Mouse (Mus musculus) MEL (cell line): ENCODE measurements at regions not wholly inside any gene's neighbourhood (a gene's known extent, or its start where the extent isn't known, plus 50 kb on each side); places are given as distances from the start of the nearest gene placed in this dataset.
"Not testable (repeated sequence)": the region's sequence is repeated elsewhere in the genome, so short reads cannot be mapped to it uniquely, and the experiment has no call there.

Experiments used
- DNase-seq: peaks from one replicate; pipeline ENCODE4 v3.0.0; 2011; ENCODE audit warnings: low read depth, low spot score
- H3K27ac ChIP-seq: 2 replicates; pipeline ENCODE4 v1.5.1; 2012; ENCODE audit warnings: low read depth, mild to moderate bottlenecking, control low read depth, low read length, moderate library complexity; ENCODE audit not compliant: control insufficient read depth
- H3K27me3 ChIP-seq, 2 experiments: fragments of 150-350 bp in 1 of 2; sonication (generic) in 1 of 2; 2 replicates each; pipeline ENCODE4 v1.6.1; 2012; ENCODE audit warnings: low read length in 2 of 2, mild to moderate bottlenecking in 2 of 2, improper control_type of control experiment in 1 of 2, moderate library complexity in 1 of 2; ENCODE audit not compliant: insufficient read depth in 2 of 2, control insufficient read depth in 1 of 2
- H3K36me3 ChIP-seq, 2 experiments: 2 replicates each; pipeline ENCODE4 v1.6.1; 2012 to 2014; ENCODE audit warnings: low read length in 2 of 2, improper control_type of control experiment in 1 of 2, inconsistent platforms in 1 of 2, mild to moderate bottlenecking in 1 of 2; ENCODE audit not compliant: insufficient read depth in 2 of 2, control insufficient read depth in 1 of 2
- H3K4me1 ChIP-seq, 2 experiments: fragments of 150-350 bp in 1 of 2; sonication (generic) in 1 of 2; 2 replicates each; pipeline ENCODE4 v1.6.1; 2012; ENCODE audit warnings: low read length in 2 of 2, improper control_type of control experiment in 1 of 2, mild to moderate bottlenecking in 1 of 2; ENCODE audit not compliant: insufficient read depth in 2 of 2, control insufficient read depth in 1 of 2
- H3K4me3 ChIP-seq, 2 experiments: fragments of 150-350 bp in 1 of 2; sonication (generic) in 1 of 2; 2 replicates each; pipeline ENCODE4 v1.5.1; 2012; ENCODE audit warnings: low read depth in 2 of 2, low read length in 2 of 2, mild to moderate bottlenecking in 2 of 2, moderate library complexity in 2 of 2, control low read depth in 1 of 2, improper control_type of control experiment in 1 of 2; ENCODE audit not compliant: control insufficient read depth in 1 of 2, insufficient read depth in 1 of 2
- H3K79me2 ChIP-seq: 2 replicates; pipeline ENCODE4 v1.6.1; 2012; ENCODE audit warnings: mild to moderate bottlenecking, low read length, moderate library complexity; ENCODE audit not compliant: control insufficient read depth, poor library complexity, insufficient read depth
- H3K9ac ChIP-seq: 2 replicates; pipeline ENCODE4 v1.6.1; 2012; ENCODE audit warnings: low read depth, mild to moderate bottlenecking, control low read depth, low read length, moderate library complexity; ENCODE audit not compliant: control insufficient read depth, poor library complexity, severe bottlenecking
- H3K9me3 ChIP-seq: fragments of 150-350 bp; sonication (generic); replicated peaks from 2 replicates; pipeline ENCODE4 v1.6.1; 2012; ENCODE audit warnings: mild to moderate bottlenecking, low read length, improper control_type of control experiment, moderate library complexity; ENCODE audit not compliant: insufficient read depth
- EP300 ChIP-seq, 2 experiments: IDR thresholded peaks; 2 replicates each; pipeline ENCODE4 v1.6.1; 2011; ENCODE audit warnings: improper control_type of control experiment in 2 of 2, low read length in 2 of 2, low read depth in 1 of 2, mild to moderate bottlenecking in 1 of 2
- NRF1 ChIP-seq: IDR thresholded peaks from 2 replicates; pipeline ENCODE4 v1.6.1; 2014; ENCODE audit warnings: low read depth, mild to moderate bottlenecking, inconsistent platforms, low read length, improper control_type of control experiment, moderate library complexity; ENCODE audit not compliant: poor library complexity, insufficient read depth, severe bottlenecking

DNA sequence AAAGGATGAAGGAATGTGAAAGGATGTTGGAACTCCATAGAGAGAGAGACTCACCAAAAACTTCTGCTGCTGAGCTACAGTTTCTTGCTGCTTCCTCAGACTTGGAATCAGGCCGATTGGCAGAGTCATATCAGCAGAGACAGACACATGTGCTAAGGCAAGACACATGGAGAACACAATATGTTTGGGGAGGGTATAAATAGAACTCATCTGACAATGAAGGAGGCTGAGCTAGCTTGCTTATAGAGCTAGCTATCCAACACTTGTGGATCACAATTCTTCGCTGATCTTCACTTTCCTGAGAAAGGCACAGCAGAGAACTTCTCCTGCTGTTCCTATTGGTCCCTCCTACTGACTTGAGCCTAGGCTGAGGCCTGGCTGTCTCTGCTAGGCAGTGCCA is 429.0 kb downstream of the Fscb start:
- H3K36me3 ChIP-seq: no peaks in the 10 kb centered on the region
- TF ChIP-seq EP300 (IDR thresholded peaks at IDR 0.05; ENCODE audit: low read depth in 1 of 2, low read length in 2 of 2): 0 out of 4 replicates have a peak, but pooled peaks of 1 of the 2 experiments have one; percentile 15
- no peak for TF ChIP-seq NRF1
- TF ChIP-seq, all 39 proteins: peak for 1
- Histone ChIP-seq H3K4me3 (no peak overlapping the region), H3K27me3 (no peaks in the 10 kb centered on the region), H3K4me1 (no peaks in the 10 kb centered on the region), H3K27ac (no peak overlapping the region), H3K9ac (no peak overlapping the region), H3K9me3 (no peaks in the 10 kb centered on the region), H3K79me2 (no peaks in the 10 kb centered on the region)
- peak; percentile 45 for DNase-seq

DNA sequence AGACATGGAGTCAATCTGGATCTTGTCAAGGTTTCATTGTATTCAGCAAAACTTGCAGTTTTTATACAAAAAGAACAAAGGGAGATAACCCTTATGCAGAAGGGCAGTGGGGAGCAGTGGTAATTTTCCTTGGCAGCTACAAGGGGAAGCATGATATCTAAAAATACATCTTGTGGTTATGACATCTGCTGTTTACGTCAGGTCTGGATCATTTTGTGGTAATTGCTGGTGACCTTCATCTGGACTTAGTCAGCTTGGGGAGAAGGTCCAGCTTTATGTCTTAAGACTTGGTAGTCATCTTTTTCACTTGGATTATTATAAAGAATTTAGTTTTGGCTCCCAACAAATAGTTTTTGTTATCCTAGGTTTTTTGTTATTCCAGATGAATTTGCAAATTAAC is 465.9 kb downstream of the Fscb start:
- not testable (repeated sequence) for H3K4me3 ChIP-seq, H3K27ac ChIP-seq, DNase-seq, H3K4me1 ChIP-seq, H3K27me3 ChIP-seq, H3K79me2 ChIP-seq, H3K9ac ChIP-seq, H3K9me3 ChIP-seq, H3K36me3 ChIP-seq
